8 mouse cellular contexts compared by ENCODE assay signal in the genomic region with DNA sequence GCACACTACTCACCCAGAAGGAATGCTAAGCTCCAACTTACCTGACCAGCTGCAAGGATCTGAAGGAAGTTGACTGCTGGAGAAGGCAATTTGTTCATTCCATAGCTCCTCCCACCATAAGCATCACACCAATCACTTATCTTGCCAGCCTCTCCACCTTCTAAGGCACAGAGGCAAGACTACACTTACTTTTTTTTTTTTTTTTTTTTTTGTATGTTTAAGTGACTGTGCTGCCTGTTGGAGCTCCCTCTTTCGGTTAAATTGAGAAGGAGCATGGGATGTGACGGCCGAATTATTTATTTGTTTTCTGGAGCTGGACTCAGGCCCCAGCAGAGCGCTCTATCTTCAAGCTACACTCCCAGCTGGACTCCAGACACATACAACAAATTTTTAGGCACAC. TPM values are rescaled to one million over a fixed set of nuclear protein-coding genes. Genes with fewer than 3 reads are reported as not detected.
DNase-seq lines count a peak whose midpoint lies in the region; ATAC-seq and TF ChIP-seq lines count a peak whose summit lies in the region.

No protein-coding gene starts in this region.

- peak; percentile 86 for ATAC-seq in lung, postnatal 0 days

- no peak overlapping the region; the same call in 1 of the 2 replicates for H3K4me2 ChIP-seq in lung, postnatal 0 days (replicated peaks; ENCODE audit: low read depth, low read length)

- peak; percentile 18 for DNase-seq in heart, adult 8-10 months (ENCODE audit: low spot score)
- DNase-seq in heart, postnatal 25 days (ENCODE audit: low spot score), result no peak
- DNase-seq in thymus, postnatal 4 days, result peak; percentile 6
- DNase-seq in thymus, postnatal 36 days, result no peak
- DNase-seq in embryo, embryonic 10.5 days (ENCODE audit: low spot score), result peak; percentile 43
- DNase-seq in lung, postnatal 0 days (ENCODE audit: low spot score), result peak; percentile 69
- DNase-seq in spleen, postnatal 36 days (ENCODE audit: low spot score in 2 of 2), result no peak
- no peak for DNase-seq in layer of hippocampus, postnatal 36 days

- H3K9me3 ChIP-seq in lung, postnatal 0 days (ENCODE audit: low read length), result no peaks in the 10 kb centered on the region

- H3K27me3 ChIP-seq in lung, postnatal 0 days (replicated peaks; ENCODE audit: insufficient read depth, low read length), result no peaks in the 10 kb centered on the region

- no peak overlapping the region for H3K27ac ChIP-seq in lung, postnatal 0 days (ENCODE audit: low read length)

- intact Hi-C loops in heart, postnatal 25 days (cut with DNase I), result no loop called here

- WGBS in lung, postnatal 0 days, result 36% methylated on average over 4 of the region's 4 CpGs

- H3K9ac ChIP-seq in lung, postnatal 0 days (replicated peaks; ENCODE audit: low read depth), result no peak overlapping the region

- peak; percentile 58 for TF ChIP-seq CTCF in lung, postnatal 0 days (IDR thresholded peaks at IDR 0.05)

- H3K4me1 ChIP-seq in lung, postnatal 0 days (ENCODE audit: insufficient read depth, low read depth, low read length), result no peaks in the 10 kb centered on the region

- H3K36me3 ChIP-seq in lung, postnatal 0 days (ENCODE audit: insufficient read depth, low read length), result no peaks in the 10 kb centered on the region

- no peak overlapping the region for H3K4me3 ChIP-seq in lung, postnatal 0 days (ENCODE audit: low read depth, low read length)

- no peak for TF ChIP-seq EP300 in lung, postnatal 0 days (IDR thresholded peaks at IDR 0.05)

RNA-seq across cellular contexts. Expression of a gene that starts 60.0 kb away (rescaled TPM):
- 1 to 10 TPM in 1 of 4 experiments, under 1 TPM in 3; 0.25 to 1.6 (median 0.68) TPM for total RNA-seq in heart, adult 8-10 months (2022)
- 1 to 10 TPM in 1 of 2 experiments, under 1 TPM in 1; 0.98 to 1.4 TPM for total RNA-seq in heart, postnatal 25 days (2021)
- polyA plus RNA-seq in lung, postnatal 0 days (2015; fragmentation: Nextera tagmentation; extraction: Ambion mirVana), result 7.7 and 7.9 TPM in 2 replicates
- total RNA-seq in layer of hippocampus, postnatal 36 days (2021), result not detected

Comparison
In these comparisons a context has a peak if more than half of its experiments do, and no peak if none do; other contexts are left out.
1. DNase-seq: peak in heart, adult 8-10 months (single experiment), thymus, postnatal 4 days (single experiment), embryo, embryonic 10.5 days (single experiment) and lung, postnatal 0 days (single experiment); none in heart, postnatal 25 days (single experiment), thymus, postnatal 36 days (0 of 2), spleen, postnatal 36 days (0 of 2) and layer of hippocampus, postnatal 36 days (0 of 2).